Mouse (Mus musculus): ENCODE data around the gene Six1. TPM values are rescaled to one million over a fixed set of nuclear protein-coding genes. Genes with fewer than 3 reads are reported as not detected.

Gene Six1
- polyA plus RNA-seq, 1 experiment from 2014 or later, result 10.4 TPM

GRCm38 (mm10) chr12:72996646-72997045 lies 57.0 kb downstream of the Six1 start:
- no peaks in the 10 kb centered on the region for H3K36me3 ChIP-seq (ENCODE audit: control insufficient read depth, insufficient read depth, low read length)
- H3K4me3 ChIP-seq (ENCODE audit: low read depth, low read length), result no peak overlapping the region
- no peak overlapping the region for H3K4me2 ChIP-seq
- H3K4me1 ChIP-seq (ENCODE audit: control insufficient read depth, insufficient read depth, low read length), result no peaks in the 10 kb centered on the region
- H3K9me3 ChIP-seq (ENCODE audit: control insufficient read depth, low read length), result no peaks in the 10 kb centered on the region
- H3K9ac ChIP-seq (ENCODE audit: low read length), result no peak overlapping the region
- ATAC-seq (ENCODE audit: low FRiP score) (no peak), DNase-seq (ENCODE audit: low spot score, missing footprints) (no peak)
- no peak overlapping the region for H3K27ac ChIP-seq (ENCODE audit: low read depth, low read length)
- WGBS, result 92% methylated on average over 3 of the region's 3 CpGs
- H3K27me3 ChIP-seq (ENCODE audit: control insufficient read depth, insufficient read depth, low read length), result no peaks in the 10 kb centered on the region

Other genes with a start within 250 kb of the Six1 start
- 0.03 TPM in 1 of 2 replicates, not detected in the other for gene Six6, start 114.0 kb downstream of the Six1 start, polyA plus RNA-seq (2014; fragmentation: Nextera tagmentation; extraction: Ambion mirVana)
- gene 4930447C04Rik, start 113.1 kb downstream of the Six1 start, polyA plus RNA-seq (2014; fragmentation: Nextera tagmentation; extraction: Ambion mirVana), result 1.3 and 2.6 TPM in 2 replicates
- 2.9 and 3.0 TPM in 2 replicates for gene Six4, start 59.6 kb upstream of the Six1 start, polyA plus RNA-seq (2014; fragmentation: Nextera tagmentation; extraction: Ambion mirVana)
- gene Mnat1, start 69.8 kb upstream of the Six1 start, polyA plus RNA-seq (2014; fragmentation: Nextera tagmentation; extraction: Ambion mirVana), result 36.8 and 38.7 TPM in 2 replicates
- 18.3 and 23.2 TPM in 2 replicates for gene Trmt5, start 232.8 kb upstream of the Six1 start, polyA plus RNA-seq (2014; fragmentation: Nextera tagmentation; extraction: Ambion mirVana)
- 8.0 and 8.4 TPM in 2 replicates for gene Slc38a6, start 232.9 kb upstream of the Six1 start, polyA plus RNA-seq (2014; fragmentation: Nextera tagmentation; extraction: Ambion mirVana)

Data from midbrain, embryonic 11.5 days (tissue).